Mouse (Mus musculus) megakaryocyte, adult 5-6 weeks (primary cell): ENCODE data around the gene Gnao1. TPM values are rescaled to one million over a fixed set of nuclear protein-coding genes. Genes with fewer than 3 reads are reported as not detected.

Experiments
- ATAC-seq: 2 replicates; pipeline ENCODE4 v1.8.0; 2016; ENCODE audit warnings: mild to moderate bottlenecking, inconsistent platforms; ENCODE audit not compliant: poor library complexity, severe bottlenecking
- total RNA-seq, 2 experiments: library from RNA; stranded (forward) in 1 of 2; stranded (reverse) in 1 of 2; fragments of 153-499, 151-499 nt in 1 of 2; fragments of 221-1000, 200-1000 nt in 1 of 2; gene quantifications; 2 replicates each; pipeline versions ENCODE4 v1.2.3 to v1.2.4; 2015 to 2017

Gene Gnao1
- total RNA-seq, 2 experiments from 2014 or later = not detected

DNA sequence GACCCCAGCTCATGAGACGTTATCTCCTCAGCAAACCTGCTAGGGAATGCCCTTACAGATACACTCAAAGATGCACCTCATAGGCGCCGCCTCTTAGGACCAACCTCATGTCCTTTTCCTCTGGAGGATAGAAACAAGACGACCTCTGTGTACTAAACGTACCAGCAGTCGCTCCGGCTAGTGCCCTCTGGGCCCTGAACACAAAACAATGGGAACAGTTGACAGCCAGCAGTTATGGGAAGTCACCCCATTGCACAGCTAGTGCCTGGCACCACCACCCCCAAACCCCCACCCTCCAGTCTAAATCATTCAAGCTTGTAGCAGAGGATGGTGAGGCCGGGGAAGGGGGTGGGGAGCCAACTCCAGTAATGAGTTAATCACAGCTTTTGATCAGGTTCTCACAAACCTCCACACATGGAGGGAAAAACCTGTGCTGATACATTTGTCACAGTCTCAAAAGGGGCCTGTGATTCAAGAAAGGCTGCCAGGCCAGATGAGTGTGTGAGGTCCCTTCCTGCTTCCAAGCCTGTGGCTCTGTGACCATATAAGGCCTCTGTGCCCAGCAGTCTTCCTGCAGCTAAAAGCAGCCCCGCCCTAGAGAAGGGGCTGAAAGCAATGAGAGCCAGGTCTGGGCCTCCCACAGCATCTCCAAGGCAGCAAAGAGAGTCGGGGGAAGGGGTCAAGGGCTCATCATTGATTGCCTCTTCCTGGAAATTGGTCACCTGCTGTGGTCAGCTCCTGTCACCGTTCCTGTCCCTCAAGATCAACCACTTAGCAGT lies 79.1 kb downstream of the Gnao1 start:
- ATAC-seq = no peak

DNA sequence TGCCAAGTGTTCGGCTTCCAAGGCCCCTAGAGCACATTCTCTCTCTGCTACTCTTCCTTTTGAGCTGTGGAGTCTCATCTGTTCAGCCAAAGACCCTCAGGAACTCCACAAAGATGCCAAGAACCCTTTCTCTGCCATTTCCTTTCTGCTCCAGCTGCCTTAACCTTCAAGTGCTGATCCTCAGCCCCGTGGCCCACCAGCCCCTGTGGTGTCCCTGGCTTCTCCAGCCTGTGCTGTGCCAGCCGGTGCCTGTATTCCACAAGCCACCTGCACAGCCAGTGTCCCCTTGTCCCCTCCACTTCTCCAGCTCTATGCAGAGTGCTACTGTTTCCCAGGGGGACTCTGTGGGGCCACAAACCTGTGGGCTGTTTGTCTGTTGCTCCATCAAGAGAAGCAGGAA lies 83.8 kb downstream of the Gnao1 start:
- ATAC-seq = no peak

DNA sequence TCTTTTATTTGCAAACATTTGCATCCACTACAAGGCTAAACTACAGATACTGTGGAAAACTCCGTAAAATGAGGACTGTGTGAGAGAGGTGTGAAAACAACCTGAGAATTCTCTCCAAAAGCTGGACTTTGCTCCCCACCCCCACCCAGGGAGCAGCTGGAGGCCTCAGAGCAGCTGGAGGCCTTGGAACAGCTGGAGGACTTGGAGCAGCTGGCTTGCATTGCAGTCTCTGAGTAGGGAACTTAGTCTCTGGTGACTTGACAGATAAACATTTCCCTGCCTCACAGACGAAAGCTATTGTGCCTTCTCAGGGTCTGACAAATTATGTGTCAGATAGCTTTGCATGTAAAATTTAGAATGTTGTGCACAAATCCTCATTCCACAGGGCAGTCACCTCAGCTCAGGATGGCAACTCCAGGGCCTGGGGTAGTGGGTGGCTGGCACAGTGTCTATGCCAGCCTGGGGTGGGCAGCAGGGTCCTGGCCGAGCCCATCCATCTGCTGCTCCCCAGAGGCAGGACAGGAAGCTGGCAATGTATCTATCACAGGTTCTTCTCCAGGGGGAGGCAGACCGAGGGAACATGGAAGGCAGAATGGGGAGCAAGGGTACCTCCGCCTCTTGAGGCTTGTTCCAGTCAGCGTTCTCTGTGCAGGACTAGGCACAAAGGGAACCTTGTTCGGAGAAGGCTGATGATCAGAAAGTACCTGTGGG lies 87.2 kb downstream of the Gnao1 start:
- no peak for ATAC-seq

DNA sequence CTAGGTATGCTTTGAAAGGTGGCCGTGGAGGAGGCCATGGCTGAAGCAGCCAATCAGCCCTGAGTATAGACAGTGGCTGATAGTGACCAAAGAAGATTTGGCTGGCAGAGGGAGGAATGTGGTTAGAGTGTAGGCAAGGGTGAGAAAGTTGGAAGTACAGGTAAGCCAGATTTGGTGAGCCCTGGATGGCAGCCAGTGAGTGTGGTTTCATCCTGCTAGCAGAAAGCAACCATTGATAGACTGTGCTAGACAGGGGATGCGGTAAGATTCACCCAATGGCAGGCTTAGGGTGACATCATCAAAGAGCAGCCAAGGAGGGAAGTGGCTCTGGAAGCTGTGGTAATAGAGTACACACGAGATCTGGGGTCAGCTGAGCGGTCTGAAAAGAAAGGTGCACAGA lies 88.8 kb downstream of the Gnao1 start:
- ATAC-seq = no peak

DNA sequence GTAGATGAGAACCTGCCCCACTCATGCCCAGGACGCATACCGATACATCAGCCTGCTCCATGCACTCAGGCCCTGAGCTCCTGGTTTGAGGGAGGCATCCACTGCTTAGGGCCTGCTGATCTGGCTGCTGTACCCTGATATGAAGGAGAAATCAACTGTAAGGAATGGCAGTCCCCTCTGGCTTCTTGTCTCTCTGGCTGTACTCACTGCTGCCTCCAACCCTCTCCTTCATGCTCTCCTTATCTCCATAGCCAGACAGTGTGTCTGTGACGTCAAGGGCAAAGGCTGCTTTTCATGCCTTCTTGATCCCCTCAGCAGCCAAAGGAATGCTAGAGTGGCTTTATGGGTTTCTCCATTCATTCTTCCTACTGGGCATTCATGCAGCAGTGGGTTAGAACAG lies 92.3 kb downstream of the Gnao1 start:
- ATAC-seq = no peak

DNA sequence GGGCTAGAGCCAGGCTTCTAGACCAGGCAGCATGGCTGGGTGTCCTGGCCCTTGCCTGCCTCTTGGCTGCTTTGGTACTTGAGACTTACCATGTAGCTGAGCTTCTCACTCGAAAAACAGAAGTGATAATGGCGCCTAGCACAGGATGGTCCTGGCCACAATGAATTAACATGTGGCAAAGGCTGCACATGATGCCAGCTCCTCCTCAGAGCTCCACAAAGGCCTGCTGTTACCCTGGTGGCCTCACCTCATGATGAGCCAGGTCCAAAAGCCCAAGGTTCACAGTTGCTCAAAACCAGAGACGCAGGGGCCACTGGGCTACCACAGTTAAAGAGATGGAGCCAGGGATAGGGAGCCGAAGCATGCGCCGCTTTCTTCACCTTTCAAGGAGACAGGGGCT lies 97.2 kb downstream of the Gnao1 start:
- no peak for ATAC-seq

DNA sequence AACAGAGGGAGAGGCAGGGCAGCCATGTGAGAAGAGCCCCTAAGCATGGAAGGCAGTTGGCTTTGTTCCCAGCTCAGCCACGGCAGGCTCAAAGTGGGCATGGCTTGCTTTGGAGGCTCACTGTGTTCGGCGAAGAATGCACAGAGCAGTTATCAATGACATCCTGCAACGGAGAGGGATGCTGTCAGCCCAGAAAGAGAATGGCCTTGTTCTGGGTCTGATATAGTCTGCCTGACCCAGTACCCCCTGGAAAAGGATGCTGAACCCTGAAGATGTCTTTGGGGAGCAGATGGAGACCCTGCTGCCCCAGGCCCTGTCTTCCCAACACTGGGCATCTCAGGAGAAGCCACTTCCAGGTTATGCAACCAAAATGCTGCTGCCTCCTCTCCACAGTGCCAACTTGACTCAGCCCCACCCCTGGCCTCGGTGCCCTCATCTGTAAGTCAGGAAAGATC lies 98.2 kb downstream of the Gnao1 start:
- no peak for ATAC-seq

DNA sequence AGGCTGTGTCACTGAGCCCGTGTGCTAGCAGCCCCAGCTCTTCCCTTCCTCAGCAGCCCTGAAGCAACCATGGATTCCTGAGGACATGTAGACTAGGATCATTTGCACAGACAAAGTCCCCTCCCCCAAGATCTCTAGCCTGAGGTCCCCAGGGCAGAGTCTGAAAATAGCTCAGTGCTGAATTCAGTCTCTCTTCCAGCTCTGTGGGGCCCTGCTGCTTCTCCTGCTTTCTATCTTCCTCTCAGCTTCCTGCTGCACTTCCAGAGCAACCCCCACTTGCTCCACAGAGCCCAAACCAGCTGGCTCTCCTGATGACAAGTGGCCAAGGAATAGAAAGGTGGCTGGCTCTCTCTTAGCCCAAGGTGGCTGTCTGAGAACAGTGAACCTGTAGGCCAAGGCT lies 98.8 kb downstream of the Gnao1 start:
- ATAC-seq = no peak

DNA sequence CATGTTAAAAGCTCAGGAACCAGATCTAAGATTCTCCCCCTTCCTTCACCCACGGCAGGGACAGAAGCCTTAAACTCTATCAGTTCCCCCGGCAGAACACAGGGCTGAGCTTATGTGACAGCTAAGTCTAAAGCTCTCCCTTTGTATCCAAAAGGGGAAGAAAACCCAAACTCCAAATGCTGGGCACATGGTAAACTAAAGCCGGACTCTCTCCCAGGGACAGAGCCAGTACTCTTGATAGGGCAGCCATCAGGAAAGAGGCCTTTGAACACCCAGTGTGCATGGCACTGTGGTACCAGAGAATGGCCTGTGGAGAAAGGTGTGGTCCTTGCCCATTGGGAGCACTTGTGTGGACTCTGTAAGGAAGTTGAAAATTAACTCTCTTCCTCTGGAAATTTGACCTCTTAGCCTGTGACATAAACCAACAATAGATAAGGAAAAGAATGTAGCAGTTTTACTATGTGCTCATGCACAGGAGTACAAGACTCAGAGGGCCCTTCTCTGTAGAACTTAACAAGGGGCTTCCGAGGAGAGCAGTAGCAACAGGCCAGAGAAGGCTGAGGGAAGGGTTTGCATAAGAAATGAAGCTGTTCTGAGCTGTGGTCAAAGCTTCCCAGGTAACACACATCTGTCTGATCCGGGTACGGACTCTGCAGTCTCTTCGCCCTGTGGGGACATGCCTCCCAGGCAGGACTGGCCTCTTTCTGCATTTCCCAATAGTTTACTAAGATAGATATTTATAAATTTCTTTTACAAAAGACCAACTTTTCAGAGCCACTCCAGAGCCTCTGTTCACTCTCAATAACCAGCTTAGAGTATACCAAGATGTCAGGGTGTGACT lies 102.2 kb downstream of the Gnao1 start:
- no peak for ATAC-seq

DNA sequence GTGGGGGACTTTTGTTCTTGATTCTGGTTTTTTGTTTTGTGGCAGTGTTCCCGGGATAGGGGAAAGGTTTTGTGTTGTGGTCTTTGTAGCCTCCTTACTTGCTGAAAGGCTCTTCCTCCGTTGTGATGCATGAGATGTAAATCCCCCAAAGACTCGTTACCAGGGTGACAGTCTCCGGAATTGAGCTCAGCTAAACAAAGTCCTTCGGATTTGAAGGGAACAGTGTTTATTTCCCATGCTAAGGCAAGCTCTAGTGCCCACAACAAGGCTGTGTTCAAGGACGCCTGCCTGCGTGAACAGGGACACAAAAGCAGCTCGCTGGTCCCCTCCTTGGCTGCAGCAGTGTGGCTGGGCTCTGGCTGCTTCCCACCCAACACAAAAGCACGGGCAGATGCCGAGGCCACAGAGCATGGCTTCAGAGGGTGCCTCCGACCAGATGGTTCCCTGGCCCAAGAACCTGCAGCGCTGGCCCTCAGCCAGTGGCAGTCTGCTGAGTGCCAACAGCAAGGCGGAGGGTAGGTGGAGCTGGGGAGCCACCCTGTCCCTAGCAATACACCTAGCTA lies 108.2 kb downstream of the Gnao1 start:
- ATAC-seq = no peak

DNA sequence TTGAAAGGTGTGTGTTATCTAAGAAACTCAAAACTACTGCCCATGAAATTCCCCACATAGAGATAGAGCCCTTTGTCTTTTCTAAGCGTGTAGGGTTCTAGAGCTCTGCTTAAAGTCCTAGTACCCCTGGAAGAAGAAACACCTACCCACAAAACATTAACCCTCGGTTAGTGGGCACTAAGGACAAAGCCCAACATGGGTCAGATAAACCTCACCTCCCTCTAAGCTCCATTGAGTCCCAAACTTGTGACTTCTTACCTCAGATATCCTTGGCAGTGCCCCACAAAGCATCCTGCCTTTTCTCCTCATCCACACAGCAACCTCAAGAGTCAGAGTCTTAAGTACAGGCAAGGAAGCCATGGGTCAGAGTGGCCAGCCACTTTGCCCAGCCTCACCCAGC lies 108.8 kb downstream of the Gnao1 start:
- ATAC-seq = no peak

DNA sequence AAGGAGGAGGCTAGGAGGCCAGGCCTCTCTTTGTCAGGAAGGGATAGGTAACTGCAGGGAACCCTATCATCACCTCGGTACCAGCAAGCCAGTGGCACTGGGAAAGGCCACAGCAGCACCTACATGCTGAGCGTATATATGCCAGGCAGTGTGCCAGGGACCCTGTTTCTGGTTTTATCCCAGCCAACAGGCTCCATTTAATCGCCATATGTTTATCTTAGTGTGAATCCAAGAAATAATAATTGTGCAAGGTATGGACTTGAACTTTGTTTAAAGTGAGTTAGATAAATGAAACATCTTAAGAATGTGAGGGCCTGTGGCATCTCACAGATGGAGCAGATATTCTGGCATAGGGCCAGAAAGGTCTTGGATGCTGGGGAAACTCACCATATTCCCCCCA lies 109.7 kb downstream of the Gnao1 start:
- ATAC-seq = no peak

DNA sequence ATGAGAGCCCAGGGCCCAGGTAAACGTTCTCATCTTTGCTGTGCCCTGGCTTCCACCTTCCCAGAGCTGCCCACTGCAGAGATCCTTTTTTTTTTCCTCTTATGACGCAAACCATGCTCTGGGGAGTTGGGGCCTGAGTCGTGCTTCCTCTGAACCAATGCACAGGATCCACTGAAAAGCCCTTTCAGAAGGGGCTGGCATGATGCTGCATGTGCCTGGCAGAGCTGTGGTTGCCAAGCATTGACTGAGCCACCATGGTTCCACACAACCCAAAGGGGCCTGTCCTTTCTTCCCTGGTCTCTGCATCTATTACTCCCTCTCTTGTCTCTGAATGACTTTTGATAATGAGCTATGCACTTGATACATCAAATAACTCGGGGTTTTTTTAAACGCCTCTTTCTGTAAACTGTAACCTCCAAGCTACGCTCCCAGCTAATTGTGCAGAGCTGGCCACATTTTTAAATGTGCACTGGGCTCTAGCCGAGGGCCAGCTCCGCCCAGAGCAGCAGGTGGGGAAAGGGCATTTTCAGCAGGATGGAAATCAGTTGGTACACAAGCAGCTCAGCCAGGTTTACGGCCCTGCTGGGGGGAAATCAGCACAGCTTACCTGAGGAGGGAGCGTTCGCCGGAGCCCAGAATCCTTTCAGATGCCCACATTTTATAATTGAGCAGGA lies 110.3 kb downstream of the Gnao1 start:
- ATAC-seq = no peak

DNA sequence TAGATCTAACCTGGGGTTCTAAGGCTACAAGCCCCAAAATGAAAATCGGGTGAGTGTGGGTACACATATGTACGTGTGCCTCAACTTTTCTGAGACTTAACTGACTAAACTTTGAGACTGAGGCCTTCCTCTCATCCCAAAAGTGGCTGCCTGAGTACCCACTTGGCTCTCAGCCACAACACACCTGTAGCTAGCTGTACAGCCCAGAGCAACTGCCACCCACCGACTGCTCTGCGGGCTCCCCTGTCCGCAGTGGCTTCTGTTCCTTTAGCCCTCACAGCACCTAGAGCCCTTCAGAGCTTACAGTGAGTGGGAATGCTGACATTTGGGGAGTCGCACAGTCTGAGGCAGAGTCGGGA lies 110.8 kb downstream of the Gnao1 start:
- no peak for ATAC-seq

DNA sequence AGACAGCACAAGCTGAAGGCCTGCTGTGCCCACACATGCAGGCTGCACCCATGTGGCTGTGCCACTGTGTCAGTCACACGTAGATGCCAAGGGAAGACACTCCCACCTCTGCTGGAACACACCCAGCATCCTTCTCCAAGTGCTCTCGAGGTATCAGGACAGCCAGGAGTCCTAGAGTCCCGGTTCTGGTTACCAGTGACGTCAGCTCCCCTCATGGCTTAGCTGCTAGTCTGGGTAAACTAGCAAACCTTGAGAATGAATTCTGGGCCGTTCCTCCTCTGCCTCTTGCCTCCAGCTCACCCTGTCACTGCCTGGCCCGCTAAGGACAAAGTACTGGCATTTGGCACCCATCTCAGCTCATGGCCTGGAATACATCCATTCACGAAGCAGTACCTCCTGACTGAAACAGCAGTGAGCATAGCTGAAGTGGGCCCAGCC lies 114.2 kb downstream of the Gnao1 start:
- no peak for ATAC-seq

DNA sequence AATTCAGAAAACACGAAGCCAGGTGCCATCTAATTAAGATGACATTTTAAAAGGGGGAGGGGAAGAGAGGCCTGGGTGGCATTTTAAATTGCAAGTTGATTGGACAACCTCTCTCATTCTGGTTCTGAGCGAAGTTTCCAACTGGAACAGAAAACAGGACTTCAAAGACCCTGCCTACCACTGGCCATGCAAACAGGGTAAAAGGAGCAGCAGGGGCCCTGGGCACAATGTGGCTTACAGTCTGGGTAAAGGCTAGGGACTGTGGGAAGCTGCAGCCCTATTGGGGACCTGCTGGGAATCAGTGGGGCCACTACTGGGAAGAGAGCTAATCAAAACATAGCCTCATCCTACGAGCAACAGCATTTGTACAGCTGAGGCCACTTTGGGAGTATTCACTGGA lies 115.7 kb downstream of the Gnao1 start:
- no peak for ATAC-seq

DNA sequence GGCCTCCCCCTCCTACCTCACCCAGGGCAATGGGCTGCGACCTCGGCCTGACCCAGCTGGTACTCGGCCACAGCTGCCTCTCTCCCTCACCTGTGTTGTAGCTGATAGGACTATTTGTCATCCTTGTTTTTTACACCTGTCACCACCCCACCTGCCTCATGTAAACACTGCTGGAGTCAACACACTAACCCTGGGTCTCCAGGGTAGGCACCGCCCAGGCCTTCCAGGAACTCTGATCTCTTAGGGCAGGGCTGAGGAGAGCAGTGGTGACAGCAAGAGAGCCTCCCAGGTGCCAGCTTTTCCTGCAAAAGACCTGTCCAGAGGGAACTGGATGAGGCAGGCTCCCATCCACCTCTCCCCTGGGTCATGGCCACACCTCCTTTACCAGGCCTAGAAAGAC lies 119.5 kb downstream of the Gnao1 start:
- ATAC-seq = no peak

DNA sequence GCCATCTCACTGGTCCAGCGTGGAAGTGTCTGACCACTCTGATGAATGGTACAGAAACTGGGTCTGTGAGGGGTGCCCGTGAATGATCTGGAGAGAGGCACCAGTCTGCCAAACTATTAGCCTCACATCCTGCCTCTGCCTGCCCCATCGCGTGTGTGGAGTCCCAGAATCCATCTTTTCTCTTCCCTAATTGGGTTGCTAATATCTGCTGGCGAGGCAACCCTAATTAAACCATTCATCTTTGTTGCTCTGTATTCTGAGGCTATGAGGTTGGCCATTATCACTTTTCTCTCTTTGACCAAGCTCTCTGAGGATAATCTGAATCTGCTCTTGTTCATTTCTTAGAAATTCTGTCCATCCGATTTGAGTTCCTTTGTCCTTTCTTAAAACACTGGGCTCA lies 121.6 kb downstream of the Gnao1 start:
- ATAC-seq = no peak

DNA sequence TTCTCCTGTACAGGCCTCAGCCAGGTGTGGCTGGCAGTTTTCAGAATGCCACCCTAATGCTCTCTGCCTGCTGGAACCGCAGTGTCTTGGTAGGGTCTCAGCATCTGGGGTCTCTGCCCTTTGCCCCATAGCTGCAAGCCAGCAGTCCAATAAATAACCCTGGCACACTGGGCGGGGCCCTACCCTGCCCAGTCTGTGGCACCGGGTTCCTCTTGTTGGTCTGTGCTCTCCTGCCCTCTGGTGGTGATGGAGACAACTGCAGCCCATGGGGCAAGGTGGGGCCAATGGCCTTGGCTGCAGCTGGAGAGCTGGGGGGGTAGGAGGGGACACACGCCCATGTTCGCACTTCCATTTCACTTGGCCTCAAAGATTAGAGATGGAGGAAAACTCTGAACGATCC lies 123.1 kb downstream of the Gnao1 start:
- ATAC-seq = peak; percentile 98

DNA sequence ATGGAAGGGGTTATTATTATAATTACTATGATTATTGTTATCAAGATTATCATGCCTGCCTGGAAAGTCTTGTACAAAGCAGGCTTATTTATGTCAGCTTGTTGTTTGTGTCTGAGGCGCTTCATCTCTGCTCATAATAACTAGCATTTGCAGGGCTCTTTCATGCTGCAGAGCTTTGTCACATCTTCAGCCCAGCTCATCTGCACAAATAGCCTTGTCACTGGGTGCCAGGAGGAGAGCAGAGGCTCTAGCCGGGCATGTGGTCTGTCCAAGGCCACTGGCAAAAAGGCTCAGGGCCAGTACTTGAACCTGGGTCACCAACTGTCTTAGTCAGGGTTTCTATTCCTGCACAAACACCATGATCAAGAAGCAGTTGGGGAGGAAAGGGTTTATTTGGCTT lies 123.5 kb downstream of the Gnao1 start:
- ATAC-seq = no peak

DNA sequence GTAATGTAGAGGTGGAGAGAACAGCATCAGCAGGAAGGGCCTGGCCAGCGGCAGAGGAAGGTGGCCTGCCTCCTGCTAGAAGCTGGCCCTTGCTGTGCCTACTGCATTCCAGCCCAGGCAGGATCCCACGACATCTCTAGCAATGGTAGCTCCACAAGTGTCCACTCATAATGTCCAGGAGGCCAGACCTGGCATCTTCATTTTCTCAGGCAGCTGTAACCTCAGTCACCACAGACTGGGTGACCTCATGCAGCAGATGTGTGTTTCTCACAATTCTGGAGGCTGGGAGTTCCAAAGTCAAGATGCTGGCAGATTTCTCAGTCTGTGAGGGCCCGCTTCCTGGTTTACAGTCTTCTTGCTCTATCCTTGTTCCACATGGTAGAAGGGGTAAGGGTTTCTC lies 128.4 kb downstream of the Gnao1 start:
- ATAC-seq = no peak
